Mouse (Mus musculus) embryonic stem cell, embryonic (primary cell): ENCODE data around the gene Hnrnpll.

Experiments
- CTCF ChIA-PET, 4 experiments: fragments of 300-600 bp in 2 of 4; fragments of 350-600 bp in 2 of 4; sonication (Branson Sonifier 250); formaldehyde crosslinking; loops; one replicate each; lab custom pipeline; 2022; ENCODE audit warnings: inconsistent platforms in 2 of 4; lab: Charles Lee
- POLR2A ChIA-PET, 4 experiments: fragments of 300-600 bp in 2 of 4; fragments of 350-600 bp in 2 of 4; sonication (Branson Sonifier 250); formaldehyde crosslinking; loops; one replicate each; lab custom pipeline; 2022; ENCODE audit warnings: antibody characterized with exemption in 4 of 4, inconsistent platforms in 1 of 4; lab: Charles Lee

Gene Hnrnpll

DNA sequence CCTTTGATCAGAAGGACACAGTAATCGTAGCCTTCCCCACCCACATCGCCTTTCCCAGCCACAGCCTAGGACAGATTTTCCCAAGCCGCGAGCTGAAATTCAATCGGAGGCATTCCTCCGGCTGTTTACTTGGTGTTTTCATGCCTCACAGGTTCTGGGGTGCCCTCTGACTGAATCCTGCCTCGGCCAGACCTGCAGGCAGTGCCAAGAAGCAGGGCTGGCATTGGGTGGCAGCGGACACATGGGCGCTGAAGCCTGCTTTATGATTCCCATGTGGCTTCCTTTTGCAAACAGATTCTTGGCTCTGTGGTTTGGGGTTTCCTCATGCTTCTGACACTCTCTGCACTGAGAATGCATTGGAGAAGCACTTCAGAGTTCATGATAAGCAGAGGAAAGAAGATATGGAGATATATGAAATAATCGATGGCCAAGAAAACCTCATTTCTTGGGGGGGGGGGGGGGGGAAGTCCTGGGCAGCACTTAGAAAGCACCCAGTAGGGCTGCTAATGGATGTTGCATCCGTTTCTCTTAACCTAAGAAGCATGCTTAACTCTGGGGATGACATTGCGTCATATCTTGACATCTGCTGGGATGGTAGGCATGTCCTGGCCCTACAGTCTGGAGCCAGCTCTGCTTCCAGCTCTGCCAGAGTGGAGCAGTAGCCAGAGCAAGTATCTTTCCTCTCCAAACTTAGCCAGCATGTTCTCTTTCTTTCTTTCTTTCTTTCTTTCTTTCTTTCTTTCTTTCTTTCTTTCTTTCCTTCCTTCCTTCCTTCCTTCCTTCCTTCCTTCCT lies 70.8 kb downstream of the Hnrnpll start:
- ChIA-PET CTCF (interaction anchor here in 3 of 4 experiments (0.5 to 1.7 kb wide), 4 partner anchors 12 to 13 kb away, joined by 3 to 9 read pairs (median 5); no protein-coding TSS in a partner anchor), POLR2A (interaction anchor here in 2 of 4 experiments (0.5 to 2.0 kb wide), 4 partner anchors 9 to 53 kb away, joined by 3 to 8 read pairs (median 4); no protein-coding TSS in a partner anchor)

DNA sequence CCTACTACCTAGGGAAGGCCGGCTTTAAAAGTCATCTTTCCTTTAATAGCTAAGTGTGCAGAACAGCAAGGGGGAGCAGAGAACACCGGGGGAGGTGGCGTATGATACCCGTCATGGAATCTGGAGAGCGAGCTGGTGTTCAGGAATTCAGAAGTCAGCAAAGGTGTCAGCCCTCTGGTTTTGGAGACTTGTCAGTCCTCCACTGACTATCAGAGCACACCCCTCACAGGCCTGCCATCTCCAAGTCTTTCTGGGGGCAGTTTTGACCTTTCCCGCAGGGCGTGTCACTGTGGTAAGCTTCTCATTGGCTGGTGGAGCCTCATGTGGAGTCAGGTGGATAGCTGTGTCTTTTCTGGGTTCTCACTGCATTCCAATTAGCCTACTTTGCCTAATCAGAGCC lies 72.0 kb downstream of the Hnrnpll start:
- CTCF ChIA-PET: interaction anchor here in 2 of 4 experiments (0.5 to 1.6 kb wide), 4 partner anchors 11 to 115 kb away, joined by 3 to 7 read pairs (median 3); no protein-coding TSS in a partner anchor
- POLR2A ChIA-PET: interaction anchor here in 2 of 4 experiments (0.6 to 2.0 kb wide), 7 partner anchors 9 to 123 kb away, joined by 3 to 10 read pairs (median 3); no protein-coding TSS in a partner anchor

DNA sequence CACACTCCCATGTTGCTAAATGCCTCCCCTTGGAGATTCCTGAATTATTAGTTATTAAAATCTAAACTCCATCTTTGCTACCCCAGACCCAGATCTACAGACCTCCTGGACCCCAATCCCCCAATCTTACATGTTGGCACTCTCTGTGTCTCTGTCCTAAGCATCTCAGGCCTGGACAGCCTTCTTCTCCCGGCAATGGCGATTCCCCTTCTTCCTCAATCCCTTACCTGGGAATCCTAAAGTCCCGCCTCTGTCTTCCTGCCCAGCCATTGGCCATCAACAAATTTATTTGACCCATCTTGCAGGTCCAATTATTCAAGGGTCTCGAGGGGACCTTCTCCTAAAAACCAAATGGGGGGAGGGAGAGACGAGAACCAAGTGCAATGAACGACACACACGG lies 77.7 kb downstream of the Hnrnpll start:
- CTCF ChIA-PET: no interaction called here
- POLR2A ChIA-PET: no interaction called here

DNA sequence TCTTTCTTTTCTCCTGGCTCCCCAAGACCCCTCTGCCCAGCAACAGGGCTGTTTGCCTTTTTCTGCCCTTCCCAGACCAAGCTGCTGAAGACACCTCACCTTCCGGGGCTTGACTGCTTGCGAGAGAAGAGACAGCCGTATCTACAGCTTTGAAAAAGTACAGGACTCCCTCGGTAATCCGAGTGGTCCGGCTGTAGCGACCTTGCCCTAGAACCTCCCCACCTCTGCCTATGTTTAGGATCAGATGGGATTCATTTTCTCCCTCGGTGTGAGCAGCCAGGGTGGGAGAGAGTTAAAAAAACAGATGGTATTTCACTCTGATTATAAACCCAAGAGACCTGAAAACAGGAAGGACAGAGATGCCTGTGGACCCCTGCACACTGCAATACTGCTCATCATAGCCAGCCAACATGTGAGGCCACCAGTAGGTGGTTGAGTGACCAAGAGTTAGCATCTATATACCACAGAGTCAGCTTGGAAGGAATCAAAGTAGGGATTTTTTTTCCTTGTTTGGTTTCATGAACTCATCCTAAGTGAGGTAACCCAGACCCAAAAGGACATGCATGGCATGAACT lies 79.1 kb downstream of the Hnrnpll start:
- ChIA-PET POLR2A (interaction anchor here in 2 of 4 experiments (0.5 to 2.0 kb wide), 16 partner anchors 13 to 1067 kb away, joined by 3 to 9 read pairs (median 4); partner anchors contain the start of genes Cebpzos (in 1 of the 2), Srsf7 (in 1 of the 2) and Ttc39d (in 1 of the 2)), CTCF (interaction anchor here in 1 of 4 experiments (0.6 to 0.7 kb wide), 2 partner anchors 122 to 158 kb away, joined by 3 to 5 read pairs; no protein-coding TSS in a partner anchor)

DNA sequence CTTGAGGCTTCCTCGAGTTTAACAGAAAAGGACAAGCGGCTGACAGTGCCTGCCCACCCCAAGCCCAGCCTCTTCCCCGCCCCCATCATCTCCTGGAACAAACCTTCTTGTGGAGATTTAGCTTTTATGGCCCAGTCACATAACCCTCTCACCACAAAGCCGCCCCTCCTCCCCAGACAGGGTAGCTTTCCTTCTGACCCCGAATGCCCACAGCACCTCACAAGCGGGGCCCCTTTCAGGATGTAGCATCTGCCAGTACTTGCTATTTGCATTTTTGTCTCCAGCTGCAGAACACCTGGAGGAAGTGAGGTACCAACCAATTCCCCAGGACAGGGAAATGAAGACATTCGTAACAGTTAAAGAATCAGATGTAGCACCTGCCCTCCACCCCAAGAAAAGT lies 79.6 kb downstream of the Hnrnpll start:
- CTCF ChIA-PET: interaction anchor here in 2 of 4 experiments (0.6 to 1.1 kb wide), 4 partner anchors 27 to 514 kb away, joined by 3 to 5 read pairs (median 4); no protein-coding TSS in a partner anchor
- POLR2A ChIA-PET: interaction anchor here in 3 of 4 experiments (0.5 to 2.1 kb wide), 19 partner anchors 12 to 1066 kb away, joined by 3 to 9 read pairs (median 4); partner anchors contain the start of genes Cebpzos (in 1 of the 3), Srsf7 (in 1 of the 3) and Ttc39d (in 1 of the 3)

DNA sequence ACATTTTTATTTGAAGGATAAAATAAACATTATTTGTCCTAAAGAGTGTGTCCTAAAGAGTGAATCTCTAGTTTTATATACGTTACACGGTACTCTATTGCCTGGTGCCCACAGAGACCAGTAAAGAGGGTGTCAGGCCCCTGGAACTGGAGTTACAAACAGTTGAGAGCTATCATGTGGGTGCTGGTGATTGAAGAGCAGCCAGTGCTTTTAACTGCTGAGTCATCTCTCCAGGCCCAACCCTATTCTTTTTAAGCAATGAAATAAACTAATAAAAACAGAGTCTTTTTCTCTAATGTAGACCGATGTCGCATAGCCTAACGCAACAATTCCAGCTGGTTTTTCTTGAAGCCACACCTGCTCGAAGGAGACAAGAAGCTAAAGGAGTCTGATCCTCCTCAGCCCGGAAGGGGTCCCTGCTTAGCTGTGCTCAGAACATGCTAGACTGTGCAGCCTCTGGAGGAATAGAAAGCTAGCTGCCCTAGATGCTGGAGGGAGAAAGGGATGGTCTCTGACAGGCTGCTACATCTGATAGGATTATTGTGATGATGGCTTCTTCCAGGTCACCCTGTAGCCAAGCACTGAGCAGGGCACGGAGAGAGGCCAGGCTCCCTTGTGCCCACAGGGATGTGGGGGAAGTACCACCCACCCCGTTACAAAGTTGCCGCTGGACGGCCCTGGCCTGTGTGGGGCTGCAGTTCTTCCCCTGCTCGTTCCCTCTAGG lies 80.2 kb downstream of the Hnrnpll start:
- POLR2A ChIA-PET: interaction anchor here in 3 of 4 experiments (0.7 to 3.3 kb wide), 20 partner anchors 12 to 1066 kb away, joined by 3 to 10 read pairs (median 4); partner anchors contain the start of genes Atl2 (in 1 of the 3), Cebpzos (in 1 of the 3), Srsf7 (in 1 of the 3) and Ttc39d (in 1 of the 3)

DNA sequence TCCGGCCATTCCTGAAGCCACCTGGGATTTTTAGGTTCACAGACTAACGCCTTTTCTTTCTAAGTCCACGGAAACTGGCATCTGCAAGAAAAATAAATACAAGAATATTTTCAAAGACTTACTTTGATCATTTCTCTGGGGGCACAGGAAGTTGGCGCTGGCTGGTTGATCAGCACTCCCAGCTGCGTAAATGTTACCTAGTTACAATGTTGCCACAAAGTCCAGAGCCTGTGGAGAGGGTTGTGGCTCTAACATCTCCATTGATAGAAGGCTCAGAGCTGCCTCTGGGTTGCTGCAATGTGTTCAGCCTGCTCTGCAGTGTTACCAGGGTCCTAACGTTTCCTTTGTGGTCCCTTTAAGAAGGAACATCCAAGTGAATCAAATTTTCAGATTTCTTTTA lies 80.8 kb downstream of the Hnrnpll start:
- POLR2A ChIA-PET: interaction anchor here in 3 of 4 experiments (1.0 to 3.3 kb wide), 13 partner anchors 11 to 226 kb away, joined by 3 to 10 read pairs (median 5); partner anchors contain the start of genes Atl2 (in 1 of the 3), Srsf7 (in 1 of the 3) and Ttc39d (in 1 of the 3)

More for the DNA sequence above, 80.2 kb downstream of the Hnrnpll start:
- CTCF ChIA-PET: interaction anchor here in 2 of 4 experiments (0.6 to 1.1 kb wide), 3 partner anchors 28 to 515 kb away, joined by 3 to 4 read pairs (median 3); no protein-coding TSS in a partner anchor

DNA sequence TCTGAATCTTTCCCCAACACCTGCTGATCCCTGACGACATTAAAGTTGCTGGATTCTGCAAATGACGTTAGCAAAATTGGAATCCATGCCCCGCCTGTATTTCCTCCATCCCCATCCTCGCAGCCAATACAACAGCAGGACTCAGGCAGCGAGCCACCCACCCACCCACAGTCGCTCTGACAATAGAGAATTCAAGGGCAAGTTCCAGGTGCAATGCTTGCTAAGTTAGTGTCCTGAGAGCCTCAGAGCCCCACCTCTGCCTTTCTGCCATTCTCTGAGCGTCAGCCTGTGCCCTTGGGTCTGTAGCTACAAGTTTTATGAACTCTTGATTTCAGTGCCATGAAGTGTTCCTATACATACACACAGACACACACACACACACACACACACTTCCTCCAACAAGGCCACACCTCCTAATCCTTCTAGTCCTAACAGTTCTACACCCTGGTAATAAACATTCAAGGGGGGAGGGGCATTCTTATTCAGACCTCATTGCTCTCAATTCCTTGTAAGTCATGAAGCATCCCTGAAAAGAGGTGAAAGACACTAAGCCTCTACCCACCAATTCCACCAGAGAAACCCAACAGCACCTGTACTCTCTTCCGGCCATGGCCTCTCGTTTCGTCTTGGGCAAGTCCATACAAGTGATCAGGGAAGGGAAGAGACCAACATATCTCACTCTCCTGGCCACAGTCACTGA lies 81.6 kb downstream of the Hnrnpll start:
- POLR2A ChIA-PET: interaction anchor here in 3 of 4 experiments (0.7 to 3.3 kb wide), 14 partner anchors 10 to 227 kb away, joined by 3 to 10 read pairs (median 4); partner anchors contain the start of genes Atl2 (in 1 of the 3), Srsf7 (in 1 of the 3) and Ttc39d (in 1 of the 3)
- CTCF ChIA-PET: interaction anchor here in 1 of 4 experiments (0.5 kb wide), 1 partner anchor 24 kb away, joined by 4 read pairs; no protein-coding TSS in a partner anchor

More for the DNA sequence above, 80.8 kb downstream of the Hnrnpll start:
- CTCF ChIA-PET: interaction anchor here in 1 of 4 experiments (1.1 kb wide), 1 partner anchor 29 kb away, joined by 4 read pairs; no protein-coding TSS in a partner anchor
